Mouse (Mus musculus) brain, adult 2 months (tissue): ENCODE results near the gene Uba52.
"Not testable (repeated sequence)": the region's sequence is repeated elsewhere in the genome, so short reads cannot be mapped to it uniquely, and the experiment has no call there.

Experiments used
- DNase-seq: peaks from one replicate; pipeline ENCODE4 v3.0.0; 2011; ENCODE audit warnings: low read depth, low spot score

The Uba52 gene

DNA sequence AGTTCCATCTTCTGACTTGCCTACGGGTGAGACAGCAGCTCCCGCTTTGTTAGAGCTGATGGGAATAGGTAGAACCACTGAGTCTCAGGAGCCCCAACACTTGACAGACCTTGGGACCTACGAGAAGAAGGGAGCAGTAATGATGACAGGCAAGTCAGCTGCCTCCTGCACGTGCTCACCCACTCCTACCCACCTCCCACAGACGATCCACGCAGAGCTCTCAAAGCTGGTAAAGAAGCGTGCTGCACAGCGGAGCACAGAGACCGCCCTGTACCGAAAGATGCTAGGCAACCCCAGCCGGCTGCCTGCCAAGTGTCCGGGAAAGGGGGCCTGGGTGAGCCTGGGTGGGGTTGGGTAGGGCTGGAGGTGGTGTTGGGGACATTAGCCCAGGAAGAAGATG lies 23.7 kb upstream of the Uba52 start:
- peak; percentile 64 for DNase-seq

DNA sequence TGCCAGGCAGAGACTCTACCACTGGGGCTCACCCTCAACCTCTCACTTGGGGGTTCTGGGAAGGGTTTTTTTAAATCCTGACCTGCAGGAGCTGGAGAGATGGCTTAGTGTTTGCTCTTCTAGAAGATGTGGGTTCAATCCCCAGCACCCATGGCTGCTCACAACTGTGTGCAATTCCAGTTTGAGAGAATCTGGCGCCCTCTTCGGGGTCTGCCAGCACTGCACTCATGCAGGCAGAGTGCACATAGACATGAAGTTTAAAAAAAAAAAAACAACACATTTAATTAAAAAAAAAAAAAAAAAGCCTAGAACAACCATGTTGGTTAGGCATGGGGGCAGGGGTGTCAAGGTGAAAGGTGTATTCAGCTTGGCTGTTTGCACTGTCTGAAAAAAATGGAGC lies 19.7 kb upstream of the Uba52 start:
- DNase-seq: no peak

DNA sequence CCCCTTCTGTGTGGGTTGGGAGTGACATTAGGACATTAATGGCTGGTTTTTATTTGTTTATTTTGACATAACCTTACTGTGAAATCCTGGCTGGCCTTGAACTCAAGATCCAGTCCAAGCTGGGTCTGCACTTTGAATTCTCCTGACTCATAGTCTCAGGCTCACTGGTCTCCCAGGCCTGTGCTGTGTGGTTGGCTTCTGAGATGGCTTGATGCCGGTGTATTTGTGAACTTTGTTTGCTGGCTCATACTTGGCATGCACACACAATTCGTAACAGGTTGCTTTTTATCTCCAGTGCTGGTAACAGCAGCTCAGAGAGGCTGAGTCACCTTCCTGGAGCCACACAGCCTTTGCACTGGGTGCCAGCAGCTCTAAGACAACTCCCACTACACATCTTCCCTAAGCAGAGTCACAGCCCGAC lies 19.1 kb upstream of the Uba52 start:
- DNase-seq: peak; percentile 78

DNA sequence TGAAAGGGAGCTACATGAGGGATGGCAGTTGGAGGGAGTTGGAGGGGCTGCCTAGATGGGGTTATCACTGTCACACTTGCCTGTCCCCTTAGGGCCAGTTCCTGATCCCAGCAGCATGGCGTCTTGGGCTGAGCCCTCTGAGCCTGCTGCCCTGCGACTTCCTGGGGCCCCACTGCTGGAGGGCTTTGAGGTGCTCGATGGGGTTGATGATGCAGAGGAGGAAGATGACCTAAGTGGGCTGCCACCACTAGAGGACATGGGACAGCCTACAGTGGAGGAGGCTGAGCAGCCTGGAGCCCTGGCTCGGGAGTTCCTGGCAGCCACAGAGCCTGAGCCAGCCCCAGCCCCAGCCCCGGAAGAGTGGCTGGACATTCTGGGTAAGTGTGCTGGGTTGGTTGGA lies 18.7 kb upstream of the Uba52 start:
- DNase-seq: no peak

DNA sequence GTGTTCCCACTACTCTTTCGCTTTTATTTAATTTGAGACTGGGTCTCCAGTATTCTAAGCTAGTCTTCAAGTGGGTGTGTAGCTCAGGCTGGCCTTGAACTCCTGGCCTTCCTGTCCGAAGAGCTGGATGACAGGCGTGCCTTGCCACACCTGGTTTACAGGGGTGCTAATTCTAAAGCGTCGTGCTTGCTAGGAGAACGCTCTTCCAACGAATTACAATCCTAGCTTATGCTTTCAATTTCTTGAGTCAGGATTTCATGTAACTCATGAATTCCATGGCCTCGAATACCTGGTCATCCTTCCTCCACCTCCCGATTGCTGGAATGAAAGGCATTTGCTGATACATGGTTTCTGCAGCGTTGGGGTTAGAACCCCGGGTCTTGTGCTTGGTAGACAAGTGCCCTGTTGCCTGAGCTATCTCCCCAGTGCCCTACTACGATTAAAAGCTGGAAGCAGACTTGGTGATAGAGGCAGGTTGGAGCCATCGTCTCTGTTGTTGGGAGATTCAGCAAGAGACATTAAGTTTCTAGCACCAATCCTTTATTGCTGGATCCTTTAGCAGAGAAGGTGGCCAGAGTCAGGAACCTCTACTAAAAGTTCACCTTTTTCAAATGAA lies 17.7 kb upstream of the Uba52 start:
- no peak for DNase-seq

DNA sequence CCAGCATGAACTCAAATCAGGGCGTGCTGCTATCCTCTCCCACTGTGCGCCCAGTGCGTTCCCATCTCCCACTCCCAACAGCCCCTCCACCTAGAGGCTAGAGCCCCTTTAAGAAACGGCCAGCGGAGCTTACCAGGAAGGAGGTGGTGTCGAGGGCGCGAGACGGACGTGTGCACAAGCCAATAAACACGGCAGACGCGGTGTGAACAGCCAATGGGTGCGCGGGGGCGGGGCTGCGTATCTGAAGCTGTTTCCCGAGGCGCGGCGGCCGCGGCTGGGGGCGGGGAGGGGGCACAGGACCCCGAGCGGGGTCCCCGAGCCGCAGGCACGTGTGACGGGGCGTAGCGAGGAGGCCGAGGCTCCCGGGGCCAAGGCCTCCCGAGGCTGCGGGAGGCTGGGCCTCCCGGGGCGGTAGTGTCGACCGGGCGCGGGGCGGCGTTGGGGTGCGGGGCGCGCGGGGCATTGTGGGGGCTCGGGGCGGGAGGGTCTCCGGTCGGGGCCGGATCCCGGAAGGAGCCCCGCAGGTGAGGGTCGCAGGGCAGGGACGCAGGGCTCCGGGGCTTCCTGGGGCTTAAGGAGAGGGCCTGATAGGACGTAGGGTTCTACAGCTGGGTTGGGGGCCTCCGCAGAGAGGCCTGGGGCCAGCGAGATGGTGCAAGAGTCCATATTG lies 17.0 kb upstream of the Uba52 start, which contains the start of the genes Fkbp8 and Kxd1:
Gene Fkbp8, plus strand, starts transcription at position 213 of the 670 bp plus-strand sequence.
Gene Kxd1, minus strand, starts transcription at position 445 of the 670 bp plus-strand sequence.
- peak; percentile 99 for DNase-seq

DNA sequence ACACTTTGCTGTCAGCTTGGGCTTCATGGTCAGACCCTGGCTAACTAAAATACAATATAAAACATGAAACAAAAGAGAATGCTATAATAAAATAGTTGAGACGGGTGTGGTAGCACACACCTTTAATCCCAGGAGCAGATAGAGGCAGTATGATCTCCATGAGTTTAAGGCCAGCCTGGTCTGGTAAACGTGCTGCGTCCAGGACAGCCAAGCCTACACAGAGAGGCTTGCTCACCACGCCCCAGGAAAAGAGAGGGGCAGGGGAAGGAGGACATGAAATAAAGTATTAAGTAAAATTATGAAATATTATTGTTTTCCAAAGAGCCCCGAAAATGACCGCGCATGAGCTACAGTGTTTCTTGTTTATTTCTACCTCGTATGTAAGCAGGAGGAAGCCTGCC lies 16.5 kb upstream of the Uba52 start:
- no peak for DNase-seq

DNA sequence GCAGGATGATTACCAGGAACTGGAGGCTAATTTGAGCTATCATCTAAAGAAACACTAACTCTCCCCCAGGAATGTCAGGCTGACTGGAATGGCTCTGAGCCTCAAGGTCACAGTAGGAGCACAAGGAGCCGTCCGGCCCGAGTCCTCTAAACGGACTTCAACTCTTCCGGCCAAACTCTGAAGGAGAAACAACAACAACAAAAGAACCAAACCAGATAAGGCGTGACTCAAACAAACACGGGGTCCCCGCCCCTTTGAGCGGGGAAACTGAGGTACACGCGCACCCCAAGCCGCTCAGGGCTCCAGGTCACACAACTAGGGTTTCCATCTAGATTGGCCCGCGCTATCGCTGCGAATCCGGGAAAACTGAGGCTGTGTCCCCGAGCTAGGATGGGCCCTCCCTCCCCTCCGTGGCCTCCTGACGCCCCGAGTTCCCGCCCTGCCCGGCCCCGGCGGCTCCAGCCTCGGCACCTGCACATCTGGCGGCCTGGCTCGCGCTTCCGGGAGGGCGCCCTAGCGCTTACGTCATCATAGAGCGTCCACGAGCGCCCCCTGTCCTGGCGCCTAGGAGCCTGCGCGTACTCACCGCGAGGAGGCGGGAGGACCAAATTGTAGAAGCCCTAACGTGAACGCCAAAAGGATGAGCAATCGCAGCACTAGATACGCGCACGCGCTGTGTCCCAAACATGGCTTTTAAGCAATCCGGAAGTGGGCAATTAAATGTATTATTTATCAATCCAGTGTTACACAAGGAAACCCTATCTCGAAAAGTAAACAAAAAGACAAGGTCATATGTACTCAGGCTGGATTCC lies 12.2 kb upstream of the Uba52 start:
- peak; percentile 99 for DNase-seq

DNA sequence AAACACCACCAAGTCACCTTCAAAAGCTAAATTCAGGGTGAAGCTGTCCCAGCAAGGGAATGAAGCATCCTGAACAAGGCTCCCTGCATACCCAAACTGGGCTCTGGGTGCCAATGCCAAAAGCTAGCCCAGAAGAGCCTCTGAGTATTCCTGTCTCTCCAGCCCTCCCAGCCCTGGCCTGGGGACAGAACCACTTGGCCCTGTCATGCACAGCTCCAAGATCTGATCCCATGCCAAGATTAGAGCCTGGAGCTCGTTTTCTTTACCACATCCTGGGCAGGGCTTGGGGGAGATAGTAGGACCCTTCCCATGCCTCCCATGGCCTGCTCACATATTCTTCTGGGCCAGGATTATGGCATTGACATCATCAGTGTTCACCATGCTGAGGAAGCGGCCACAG lies 9.0 kb upstream of the Uba52 start:
- no peak for DNase-seq

DNA sequence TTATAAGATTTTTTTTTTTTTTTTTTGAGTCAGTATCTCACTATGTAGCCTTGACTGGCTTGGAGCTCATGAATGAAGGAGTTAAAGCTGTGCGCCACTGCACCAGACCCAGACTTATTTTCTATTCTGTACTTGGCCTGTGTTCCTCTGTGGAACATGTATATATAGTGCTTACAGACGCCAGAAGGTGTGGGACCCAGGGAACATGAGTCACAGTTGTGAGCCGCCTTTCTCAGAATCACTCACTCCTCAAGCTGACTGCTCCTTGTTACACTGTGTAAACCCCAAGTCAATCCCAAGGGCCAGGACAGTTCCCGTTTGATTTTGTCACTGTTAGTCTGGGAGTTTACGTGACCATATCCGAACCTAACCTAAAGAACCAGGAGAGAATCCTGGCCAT lies 8.4 kb upstream of the Uba52 start:
- peak; percentile 76 for DNase-seq

DNA sequence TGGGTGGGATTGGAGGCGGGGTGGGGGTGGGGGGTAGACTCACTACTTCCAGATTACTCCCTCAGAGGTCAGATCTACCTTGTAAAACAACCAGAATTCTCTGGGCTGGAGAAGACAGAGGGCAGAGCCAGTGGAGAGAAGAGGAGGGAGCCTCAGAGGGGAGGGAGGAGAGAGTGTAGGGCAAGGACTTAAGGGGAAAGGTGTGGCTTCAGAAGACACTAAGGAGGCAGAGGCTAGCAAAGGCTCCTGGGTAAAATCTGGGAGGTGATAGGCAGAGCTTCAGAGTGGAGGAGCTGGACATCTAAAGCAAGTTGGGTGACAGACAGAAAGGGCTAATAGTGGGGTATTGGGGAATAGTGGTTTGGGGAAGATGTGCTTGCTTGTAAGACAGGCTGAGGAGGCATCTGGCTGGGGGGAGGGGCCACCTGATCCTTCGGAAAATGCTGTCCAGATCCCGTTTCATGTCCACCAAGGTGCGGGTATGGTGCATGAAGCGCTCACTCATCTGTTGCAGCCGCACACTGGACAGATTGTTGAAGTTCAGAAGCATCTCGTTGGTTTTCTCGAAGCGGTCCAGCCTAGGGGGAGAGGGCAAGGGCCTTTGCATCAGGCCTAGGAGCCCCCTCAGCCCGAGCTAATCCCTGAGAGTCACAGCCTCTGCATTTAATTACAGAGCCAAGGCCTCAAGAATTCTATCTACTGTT lies 7.5 kb upstream of the Uba52 start:
- DNase-seq: no peak

DNA sequence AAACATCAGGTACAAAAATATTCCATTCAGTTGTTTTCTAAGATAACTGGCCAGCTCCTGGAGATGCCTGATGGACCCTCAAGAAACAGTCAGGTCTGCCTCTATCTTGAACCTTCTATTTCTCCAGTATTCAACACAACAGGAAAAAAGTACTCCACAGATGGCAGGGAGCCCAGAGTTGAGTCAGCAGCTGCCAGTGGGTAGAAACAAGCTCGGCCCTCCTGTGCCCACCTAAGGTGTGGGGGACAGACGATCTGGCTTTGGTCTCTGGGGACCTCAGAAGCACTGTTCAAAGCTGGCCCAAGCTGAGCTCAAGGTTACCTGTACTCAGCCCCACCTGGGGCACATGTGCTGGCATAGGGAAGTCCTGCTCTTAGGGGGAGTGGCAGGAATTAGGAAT lies 2.8 kb upstream of the Uba52 start:
- DNase-seq: peak; percentile 78

DNA sequence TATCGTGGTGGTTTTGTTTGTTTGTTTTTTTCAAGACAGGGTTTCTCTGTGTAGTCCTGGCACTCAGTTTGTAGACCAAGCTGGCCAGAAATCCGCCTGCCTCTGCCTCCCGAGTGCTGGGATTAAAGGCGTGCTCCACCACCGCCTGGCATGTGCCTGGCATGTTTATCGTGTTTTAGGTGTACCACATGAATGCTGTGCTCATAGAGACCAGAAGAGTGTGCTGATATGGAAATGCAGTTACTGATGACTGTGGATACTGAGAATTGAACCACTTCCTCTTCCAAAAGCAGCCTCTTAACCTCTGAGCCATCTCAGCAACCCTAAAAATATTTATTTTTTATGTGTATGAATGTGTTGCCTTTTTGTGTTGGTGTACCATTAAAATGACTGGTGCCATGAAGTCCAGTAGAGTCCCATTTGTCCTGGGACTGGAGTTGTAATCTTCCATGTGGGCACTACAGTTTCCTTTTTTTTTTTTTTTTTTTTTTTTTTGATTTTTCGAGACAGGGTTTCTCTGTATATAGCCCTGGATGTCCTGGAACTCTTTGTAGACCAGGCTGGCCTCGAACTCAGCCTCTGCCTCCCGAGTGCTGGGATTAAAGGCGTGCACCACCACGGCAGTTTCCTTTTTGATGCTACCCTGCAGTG lies 1.8 kb upstream of the Uba52 start:
- no peak for DNase-seq

DNA sequence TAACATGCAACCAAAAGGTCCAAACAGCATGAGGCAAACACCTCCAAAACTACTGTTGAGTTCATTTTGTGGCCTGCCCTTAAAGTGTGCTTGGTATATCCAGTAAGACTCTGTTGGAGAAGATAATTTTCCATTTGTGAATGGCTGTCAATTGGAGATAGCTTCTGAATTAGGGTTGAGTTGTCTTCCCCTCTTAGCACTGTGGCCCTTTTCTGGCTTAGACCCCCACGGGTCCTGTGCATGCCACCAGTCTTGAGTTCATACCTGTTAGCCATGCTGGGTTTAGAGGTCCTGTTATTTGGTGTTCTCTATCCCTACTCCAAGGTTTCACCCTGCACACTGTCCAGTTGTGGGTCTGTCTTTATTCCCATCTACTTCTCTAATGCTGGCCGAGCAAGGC lies 1.2 kb upstream of the Uba52 start:
- DNase-seq: no peak

DNA sequence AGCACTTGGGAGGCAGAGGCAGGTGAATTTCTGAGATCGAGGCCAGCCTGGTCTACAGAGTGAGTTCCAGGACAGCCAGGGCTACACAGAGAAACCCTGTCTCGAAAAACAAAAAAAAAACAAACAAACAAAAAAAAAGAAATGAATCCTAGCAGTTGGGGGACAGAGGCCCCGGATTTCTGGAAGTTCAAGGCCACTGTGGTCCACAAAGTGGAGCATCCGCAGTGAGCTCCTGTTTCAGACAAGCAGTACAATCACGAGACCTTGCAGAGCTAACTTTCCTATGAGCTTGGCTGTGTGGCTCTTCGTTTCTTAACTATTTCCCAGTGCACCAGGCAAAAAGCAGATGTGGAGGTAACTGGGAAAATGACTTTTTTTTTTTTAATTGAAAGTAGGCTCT lies 573 bp upstream of the Uba52 start:
- DNase-seq: not testable (repeated sequence)

DNA sequence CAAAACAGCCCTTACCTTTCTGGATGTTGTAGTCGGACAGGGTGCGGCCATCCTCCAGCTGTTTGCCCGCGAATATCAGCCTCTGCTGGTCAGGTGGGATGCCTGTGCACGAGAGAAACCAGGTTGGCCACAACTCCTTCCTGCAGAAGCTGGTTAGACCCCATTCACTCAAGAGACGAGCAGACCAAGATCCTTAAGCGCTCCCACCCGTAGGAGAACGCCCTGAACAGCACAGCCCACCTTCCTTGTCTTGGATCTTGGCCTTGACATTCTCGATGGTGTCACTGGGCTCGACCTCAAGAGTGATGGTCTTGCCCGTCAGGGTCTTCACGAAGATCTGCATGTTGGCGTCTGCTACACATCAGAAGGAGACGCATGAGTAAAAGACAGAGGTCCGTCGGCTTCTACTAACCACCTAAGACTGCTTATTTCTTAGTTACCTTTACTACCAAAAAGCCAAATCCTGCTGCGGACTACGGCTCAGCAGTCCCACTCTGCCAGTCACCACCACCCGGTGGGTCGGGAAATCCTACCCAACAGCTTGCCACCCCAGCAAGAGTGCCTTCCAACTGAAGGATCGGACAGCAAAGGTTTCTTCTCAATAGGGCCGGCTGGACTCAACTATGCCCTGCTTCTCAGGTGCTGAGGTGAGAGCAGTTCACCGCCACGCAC lies 1.2 kb downstream of the Uba52 start:
- DNase-seq: no peak

DNA sequence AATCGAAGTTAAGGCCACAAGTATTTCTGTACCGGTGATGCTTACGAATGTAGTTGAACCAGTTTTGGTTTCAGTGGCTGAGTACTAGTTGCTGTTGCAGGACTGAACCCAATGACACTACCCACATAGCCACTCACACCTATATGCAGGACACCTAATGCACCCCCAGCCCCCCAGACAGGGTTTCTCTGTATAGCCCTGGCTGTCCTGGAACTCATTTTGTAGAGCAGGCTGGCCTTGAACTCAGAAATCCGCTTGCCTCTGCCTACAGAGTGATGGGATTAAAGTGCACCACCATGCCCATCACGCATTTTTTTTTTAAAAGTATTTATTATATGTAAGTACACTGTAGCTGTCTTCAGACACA lies 3.6 kb downstream of the Uba52 start:
- no peak for DNase-seq

DNA sequence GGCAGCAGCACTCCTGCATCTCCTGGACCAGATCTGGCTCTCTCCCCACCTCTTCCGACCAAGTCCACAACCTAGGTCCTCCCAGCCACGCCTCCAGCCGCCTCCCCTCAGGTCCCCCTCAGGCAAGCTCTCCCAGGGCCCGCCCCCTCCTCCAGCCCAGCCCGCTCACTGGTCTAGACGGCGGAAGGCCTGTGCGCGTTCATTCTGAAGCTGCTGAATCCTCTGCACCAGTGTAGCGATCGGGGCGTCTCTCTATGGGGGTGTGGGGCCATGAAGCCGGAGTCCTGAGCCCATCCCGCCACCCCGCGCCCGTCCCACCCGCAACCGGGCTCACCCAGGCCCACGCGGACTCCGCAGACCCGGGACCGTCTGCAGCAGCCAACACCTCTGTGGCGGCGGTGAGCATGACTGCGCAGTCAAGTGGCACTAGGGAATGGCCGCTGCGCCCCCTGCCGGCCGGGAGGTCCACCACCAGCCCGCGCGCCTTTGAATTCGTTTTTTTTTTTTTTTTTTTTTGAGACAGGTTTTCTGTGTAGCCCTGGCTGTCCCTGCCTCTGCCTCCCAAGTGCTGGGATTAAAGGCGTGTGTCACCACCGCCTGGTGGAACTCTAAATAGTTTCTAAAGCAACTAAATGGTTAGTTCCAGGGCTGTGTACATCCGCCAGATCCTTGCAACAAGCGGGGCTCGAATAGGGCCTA lies 4.1 kb downstream of the Uba52 start, which contains the start of gene Rex1bd:
Gene Rex1bd, minus strand, starts transcription at position 425 of the 699 bp plus-strand sequence.
- peak; percentile 97 for DNase-seq

DNA sequence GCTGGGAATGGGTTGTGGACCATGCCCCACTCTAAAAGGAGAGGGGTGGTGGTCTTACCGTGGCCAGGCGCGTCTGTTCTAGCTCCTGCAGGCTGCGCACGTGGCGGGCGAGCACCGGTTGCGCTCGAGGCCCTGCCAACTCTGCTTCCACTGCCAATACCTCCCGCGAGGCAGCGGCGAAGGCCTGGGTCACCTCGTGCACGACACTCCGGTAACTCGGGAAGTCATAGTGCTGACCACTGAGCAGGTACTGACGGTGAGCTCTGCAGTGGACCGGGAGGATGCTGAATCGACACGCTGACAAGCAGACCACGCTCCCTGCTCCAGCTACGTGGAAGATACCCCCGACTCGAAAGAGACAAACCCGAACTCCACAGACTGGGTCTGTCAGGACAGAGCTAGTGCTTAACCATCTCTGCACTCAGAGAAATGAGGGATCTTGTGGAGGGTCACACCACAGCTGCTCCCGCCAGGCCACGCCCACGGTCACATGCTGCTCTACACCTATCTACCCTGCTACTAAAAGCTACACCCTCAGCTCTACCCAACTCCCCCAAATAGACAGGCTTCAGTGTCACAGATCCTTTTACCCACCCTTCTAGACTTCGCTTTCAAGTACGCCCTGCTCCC lies 4.8 kb downstream of the Uba52 start:
- DNase-seq: no peak

DNA sequence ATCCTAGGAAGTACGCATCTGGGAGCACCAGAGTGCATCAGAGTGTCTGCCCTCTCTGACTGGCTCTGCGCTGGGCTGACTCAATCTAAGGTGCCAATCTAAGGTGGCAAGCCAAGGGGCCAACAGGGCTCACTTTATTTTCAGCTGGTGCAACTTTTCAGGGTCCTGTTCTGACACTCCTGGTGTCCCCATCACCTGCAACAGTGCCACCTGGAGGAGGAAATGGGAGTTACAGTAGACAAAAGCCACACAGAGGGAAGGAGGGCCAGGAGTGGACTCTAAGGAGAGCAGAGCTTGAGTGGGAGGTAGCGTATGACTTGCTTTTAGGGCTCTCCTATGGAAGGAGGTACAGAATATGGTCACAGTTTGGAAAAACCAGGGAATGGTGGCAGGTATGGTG lies 5.8 kb downstream of the Uba52 start:
- peak; percentile 87 for DNase-seq
